Mouse (Mus musculus): ENCODE measurements around the gene 4933425L06Rik.

Gene 4933425L06Rik

GRCm38 (mm10) chr13:105134397-105134796, 52.5 kb downstream of the 4933425L06Rik start:
- DNase-seq (ENCODE audit: low spot score), result no peak

- no peak for DNase-seq (ENCODE audit: low spot score)
Observed at GRCm38 (mm10) chr13:105139881-105140280, 58.0 kb downstream of the 4933425L06Rik start.

GRCm38 (mm10) chr13:105146827-105147226, 64.9 kb downstream of the 4933425L06Rik start:
- no peak for DNase-seq (ENCODE audit: low spot score)

- no peak for DNase-seq (ENCODE audit: low spot score)
Observed at GRCm38 (mm10) chr13:105147795-105148418, 66.0 kb downstream of the 4933425L06Rik start.

- DNase-seq (ENCODE audit: low spot score), result no peak
Observed at GRCm38 (mm10) chr13:105150006-105150405, 68.1 kb downstream of the 4933425L06Rik start.

- no peak for DNase-seq (ENCODE audit: low spot score)
Observed at GRCm38 (mm10) chr13:105153955-105154354, 72.0 kb downstream of the 4933425L06Rik start.

GRCm38 (mm10) chr13:105165441-105165840, 83.5 kb downstream of the 4933425L06Rik start:
- DNase-seq (ENCODE audit: low spot score), result no peak
